Mouse (Mus musculus) liver, adult 2 months (tissue): ENCODE measurements around the gene Sbno1.

ENCODE experiments used
- CTCF ChIP-seq: fragments of 200-500 bp; IDR thresholded peaks from 2 replicates; pipeline ENCODE4 v1.5.1; 2011; ENCODE audit warnings: low read depth, low read length, control low read depth
- POLR2A ChIP-seq: fragments of 200-500 bp; IDR thresholded peaks from 2 replicates; pipeline ENCODE4 v1.6.1; 2011; ENCODE audit warnings: low read length, control low read depth; ENCODE audit not compliant: insufficient read depth; ENCODE audit errors: extremely low read depth

GRCm38 (mm10) chr5:124364173-124364918 is 61.5 kb downstream of the Sbno1 start:
- TF ChIP-seq CTCF (no peak), POLR2A (no peak)
